Mouse (Mus musculus) forebrain, embryonic 13.5 days (tissue): Measurements from ENCODE around the gene Serpine1. TPM values are rescaled to one million over a fixed set of nuclear protein-coding genes. Genes with fewer than 3 reads are reported as not detected.

Source experiments
- ATAC-seq: fragments of 200-750 bp; cut with Nextera tagmentation; 2 replicates; pipeline ENCODE4 v1.8.0; 2017
- H3K27ac ChIP-seq: fragments of 300-500 bp; sonication (generic); 2 replicates; pipeline ENCODE4 v1.5.1; 2015; ENCODE audit warnings: inconsistent platforms, mild to moderate bottlenecking, moderate library complexity
- H3K27me3 ChIP-seq: fragments of 300-500 bp; sonication (generic); 2 replicates; pipeline ENCODE4 v1.6.1; 2015; ENCODE audit warnings: mild to moderate bottlenecking, inconsistent platforms
- H3K36me3 ChIP-seq: fragments of 300-500 bp; sonication (generic); 2 replicates; pipeline ENCODE4 v1.6.1; 2015; ENCODE audit warnings: mild to moderate bottlenecking, inconsistent platforms; ENCODE audit not compliant: poor library complexity, severe bottlenecking
- H3K4me1 ChIP-seq: fragments of 300-500 bp; sonication (generic); 2 replicates; pipeline ENCODE4 v1.6.1; 2015; ENCODE audit warnings: inconsistent platforms
- H3K4me2 ChIP-seq: fragments of 300-500 bp; sonication (generic); 2 replicates; pipeline ENCODE4 v1.6.1; 2015; ENCODE audit warnings: inconsistent platforms, mild to moderate bottlenecking, moderate library complexity
- H3K4me3 ChIP-seq: fragments of 300-500 bp; sonication (generic); 2 replicates; pipeline ENCODE4 v1.5.1; 2015; ENCODE audit warnings: mild to moderate bottlenecking, inconsistent platforms
- H3K9ac ChIP-seq: fragments of 300-500 bp; sonication (generic); 2 replicates; pipeline ENCODE4 v1.6.1; 2015; ENCODE audit warnings: mild to moderate bottlenecking, inconsistent platforms
- H3K9me3 ChIP-seq: fragments of 300-500 bp; sonication (generic); replicated peaks from 2 replicates; pipeline ENCODE4 v1.6.1; 2016; ENCODE audit warnings: inconsistent platforms
- WGBS: fragments of 180-500 bp; shearing (Covaris S2); methylation state at CpG from one replicate; pipeline ENCODE4 v1.1.7; 2015; 5-methylcytosine and 5-hydroxymethylcytosine counted together
- polyA plus RNA-seq: library from polyadenylated mRNA; unstranded; fragments of >200 nt; fragmentation: Nextera tagmentation; extraction: Ambion mirVana; gene quantifications from 2 replicates; pipeline ENCODE4 v1.2.1, GENCODE M21; 2015

Gene Serpine1
- polyA plus RNA-seq, 1 experiment from 2014 or later: 0.14 TPM

GRCm38 (mm10) chr5:137091560-137091959 is 19.5 kb upstream of the Serpine1 start:
- no peak overlapping the region for H3K9ac ChIP-seq
- WGBS: 67% methylated on average over 6 of the region's 6 CpGs
- H3K4me3 ChIP-seq: no peak overlapping the region
- no peaks in the 10 kb centered on the region for H3K4me1 ChIP-seq
- no peak overlapping the region for H3K27ac ChIP-seq
- no peak for ATAC-seq
- H3K27me3 ChIP-seq: no peaks in the 10 kb centered on the region
- no peaks in the 10 kb centered on the region for H3K36me3 ChIP-seq
- peaks cover 4% of the 10 kb centered on the region; the same call in 1 of the 2 replicates for H3K9me3 ChIP-seq
- H3K4me2 ChIP-seq: no peak overlapping the region

GRCm38 (mm10) chr5:137090870-137091269 is 18.8 kb upstream of the Serpine1 start:
- Histone ChIP-seq H3K4me2 (no peak overlapping the region), H3K9me3 (peaks cover 4% of the 10 kb centered on the region; the same call in 1 of the 2 replicates), H3K27ac (no peak overlapping the region), H3K4me3 (no peak overlapping the region), H3K27me3 (no peaks in the 10 kb centered on the region), H3K36me3 (no peaks in the 10 kb centered on the region), H3K4me1 (no peaks in the 10 kb centered on the region), H3K9ac (no peak overlapping the region)
- 75% methylated on average over 10 of the region's 10 CpGs for WGBS
- no peak for ATAC-seq

- no peak overlapping the region for H3K4me3 ChIP-seq
- H3K4me2 ChIP-seq: no peak overlapping the region
- WGBS: 90% methylated on average over 8 of the region's 8 CpGs
- peaks cover 4% of the 10 kb centered on the region; the same call in 1 of the 2 replicates for H3K9me3 ChIP-seq
- no peaks in the 10 kb centered on the region for H3K36me3 ChIP-seq
- no peaks in the 10 kb centered on the region for H3K27me3 ChIP-seq
- no peak overlapping the region for H3K27ac ChIP-seq
- H3K4me1 ChIP-seq: no peaks in the 10 kb centered on the region
- no peak for ATAC-seq
- H3K9ac ChIP-seq: no peak overlapping the region
Observed at GRCm38 (mm10) chr5:137087410-137087809, 15.3 kb upstream of the Serpine1 start.

GRCm38 (mm10) chr5:137085731-137086130 is 13.7 kb upstream of the Serpine1 start:
- H3K4me1 ChIP-seq: no peaks in the 10 kb centered on the region
- no peak overlapping the region for H3K4me2 ChIP-seq
- WGBS: 84% methylated on average over 3 of the region's 3 CpGs
- no peaks in the 10 kb centered on the region for H3K36me3 ChIP-seq
- H3K27ac ChIP-seq: no peak overlapping the region
- H3K27me3 ChIP-seq: no peaks in the 10 kb centered on the region
- ATAC-seq: no peak
- H3K4me3 ChIP-seq: no peak overlapping the region
- H3K9me3 ChIP-seq: peaks cover 4% of the 10 kb centered on the region; the same call in 1 of the 2 replicates
- no peak overlapping the region for H3K9ac ChIP-seq

- ATAC-seq: no peak
- Histone ChIP-seq H3K9ac (no peak overlapping the region), H3K4me3 (no peak overlapping the region), H3K36me3 (no peaks in the 10 kb centered on the region), H3K27ac (no peak overlapping the region), H3K4me1 (no peaks in the 10 kb centered on the region), H3K9me3 (peaks cover 4% of the 10 kb centered on the region; the same call in 1 of the 2 replicates), H3K27me3 (no peaks in the 10 kb centered on the region), H3K4me2 (no peak overlapping the region)
- 86% methylated on average over 6 of the region's 6 CpGs for WGBS
Observed at GRCm38 (mm10) chr5:137085021-137085420, 13.0 kb upstream of the Serpine1 start.

GRCm38 (mm10) chr5:137083051-137083450 is 11.0 kb upstream of the Serpine1 start:
- Histone ChIP-seq H3K4me1 (no peaks in the 10 kb centered on the region), H3K9ac (no peak overlapping the region), H3K27me3 (no peaks in the 10 kb centered on the region), H3K36me3 (no peaks in the 10 kb centered on the region), H3K9me3 (peaks cover 4% of the 10 kb centered on the region; the same call in 1 of the 2 replicates), H3K27ac (no peak overlapping the region), H3K4me2 (no peak overlapping the region), H3K4me3 (no peak overlapping the region)
- 89% methylated on average over 4 of the region's 4 CpGs for WGBS
- ATAC-seq: no peak

- Histone ChIP-seq H3K4me2 (no peak overlapping the region), H3K9ac (no peak overlapping the region), H3K27me3 (no peaks in the 10 kb centered on the region), H3K9me3 (no peaks in the 10 kb centered on the region), H3K36me3 (no peaks in the 10 kb centered on the region), H3K27ac (no peak overlapping the region), H3K4me1 (no peaks in the 10 kb centered on the region), H3K4me3 (no peak overlapping the region)
- no peak for ATAC-seq
- 72% methylated on average over 5 of the region's 5 CpGs for WGBS
Observed at GRCm38 (mm10) chr5:137079849-137080248, 7.8 kb upstream of the Serpine1 start.

- no peak overlapping the region for H3K4me3 ChIP-seq
- H3K4me2 ChIP-seq: no peak overlapping the region
- H3K9ac ChIP-seq: no peak overlapping the region
- 82% methylated on average over 6 of the region's 6 CpGs for WGBS
- no peak overlapping the region for H3K27ac ChIP-seq
- H3K27me3 ChIP-seq: no peaks in the 10 kb centered on the region
- H3K4me1 ChIP-seq: no peaks in the 10 kb centered on the region; the same call in 1 of the 2 replicates
- H3K9me3 ChIP-seq: no peaks in the 10 kb centered on the region
- no peak for ATAC-seq
- no peaks in the 10 kb centered on the region for H3K36me3 ChIP-seq
Observed at GRCm38 (mm10) chr5:137078616-137079015, 6.5 kb upstream of the Serpine1 start.

- ATAC-seq: no peak
Observed at GRCm38 (mm10) chr5:137078041-137078440, 6.0 kb upstream of the Serpine1 start.

GRCm38 (mm10) chr5:137077187-137077586 is 5.1 kb upstream of the Serpine1 start:
- Histone ChIP-seq H3K27me3 (no peaks in the 10 kb centered on the region), H3K9ac (no peak overlapping the region), H3K36me3 (no peaks in the 10 kb centered on the region), H3K27ac (no peak overlapping the region), H3K9me3 (no peaks in the 10 kb centered on the region), H3K4me3 (no peak overlapping the region), H3K4me1 (peaks cover 6% of the 10 kb centered on the region), H3K4me2 (no peak overlapping the region)
- WGBS: 89% methylated on average over 7 of the region's 7 CpGs
- ATAC-seq: no peak

More at GRCm38 (mm10) chr5:137078041-137078440, 6.0 kb upstream of the Serpine1 start:
- no peaks in the 10 kb centered on the region; the same call in 1 of the 2 replicates for H3K4me1 ChIP-seq
- H3K27me3 ChIP-seq: no peaks in the 10 kb centered on the region
- WGBS: 93% methylated on average over 14 of the region's 14 CpGs
- H3K9ac ChIP-seq: no peak overlapping the region
- no peaks in the 10 kb centered on the region for H3K36me3 ChIP-seq
- H3K4me2 ChIP-seq: no peak overlapping the region
- H3K4me3 ChIP-seq: no peak overlapping the region
- H3K27ac ChIP-seq: no peak overlapping the region
- H3K9me3 ChIP-seq: no peaks in the 10 kb centered on the region

GRCm38 (mm10) chr5:137076191-137076930 is 4.3 kb upstream of the Serpine1 start:
- Histone ChIP-seq H3K4me2 (no peak overlapping the region), H3K4me1 (peaks cover 12% of the 10 kb centered on the region), H3K9me3 (no peaks in the 10 kb centered on the region), H3K36me3 (no peaks in the 10 kb centered on the region), H3K27ac (no peak overlapping the region), H3K4me3 (no peak overlapping the region), H3K9ac (no peak overlapping the region), H3K27me3 (no peaks in the 10 kb centered on the region)
- no peak for ATAC-seq
- WGBS: 50% methylated on average over 12 of the region's 12 CpGs

GRCm38 (mm10) chr5:137075726-137076125 is 3.7 kb upstream of the Serpine1 start:
- Histone ChIP-seq H3K4me2 (no peak overlapping the region), H3K27me3 (no peaks in the 10 kb centered on the region), H3K27ac (no peak overlapping the region), H3K9ac (no peak overlapping the region), H3K9me3 (no peaks in the 10 kb centered on the region), H3K36me3 (no peaks in the 10 kb centered on the region), H3K4me3 (no peak overlapping the region), H3K4me1 (peaks cover 12% of the 10 kb centered on the region)
- 79% methylated on average over 6 of the region's 6 CpGs for WGBS
- no peak for ATAC-seq
